Mouse (Mus musculus): ENCODE results near the gene Klhl35. TPM values are rescaled to one million over a fixed set of nuclear protein-coding genes. Genes with fewer than 3 reads are reported as not detected.
"Not testable (repeated sequence)": the region's sequence is repeated elsewhere in the genome, so short reads cannot be mapped to it uniquely, and the experiment has no call there.

Klhl35 gene
- polyA plus RNA-seq, 1 experiment from 2014 or later, result 0.87 TPM

DNA sequence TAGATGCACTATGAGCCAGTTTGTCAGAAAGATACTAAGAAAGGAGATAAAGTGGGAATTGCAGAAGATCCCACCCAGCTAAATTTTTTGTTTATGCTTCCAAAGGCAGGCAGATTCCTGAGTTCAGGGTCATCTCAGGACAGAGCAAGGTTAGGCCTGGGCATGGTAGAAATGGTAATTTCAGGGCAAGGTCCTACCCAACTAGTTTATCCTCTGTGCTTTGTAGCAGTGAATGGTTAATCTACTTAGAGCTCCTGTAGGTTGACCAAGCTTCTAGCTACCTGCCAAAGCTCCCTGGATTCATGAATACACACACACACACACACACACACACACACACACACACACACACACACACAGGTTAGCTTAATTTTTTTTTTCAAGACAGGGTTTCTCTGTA is 38.8 kb downstream of the Klhl35 start:
- Histone ChIP-seq H3K36me3 (no peaks in the 10 kb centered on the region), H3K9me3 (no peaks in the 10 kb centered on the region), H3K27me3 (no peaks in the 10 kb centered on the region), H3K27ac (no peak overlapping the region), H3K4me1 (no peaks in the 10 kb centered on the region), H3K4me2 (replicated peaks) (no peak overlapping the region), H3K4me3 (no peak overlapping the region), H3K9ac (no peak overlapping the region)
- no peak for ATAC-seq (ENCODE audit: low FRiP score, low read depth)

DNA sequence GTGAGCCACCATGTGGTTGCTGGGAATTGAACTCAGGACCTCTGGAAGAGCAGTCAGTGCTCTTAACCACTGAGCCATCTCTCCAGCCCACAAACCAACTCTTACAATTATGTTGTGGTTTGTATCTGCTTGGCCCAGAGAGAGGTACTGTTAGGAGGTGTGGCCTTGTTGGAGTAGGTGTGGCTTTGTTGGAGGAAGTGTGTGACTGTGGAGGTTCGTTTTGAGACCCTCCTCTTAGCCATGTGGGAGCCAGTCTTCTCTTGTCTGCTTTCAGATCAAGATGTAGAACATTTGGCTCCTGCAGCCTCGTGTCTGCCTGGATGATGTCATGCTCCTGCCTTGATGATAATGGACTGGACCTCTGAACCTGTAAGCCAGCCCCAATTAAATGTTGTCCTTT is 42.4 kb downstream of the Klhl35 start:
- H3K36me3 ChIP-seq; H3K9ac ChIP-seq; H3K27ac ChIP-seq; H3K27me3 ChIP-seq; H3K9me3 ChIP-seq; H3K4me2 ChIP-seq (replicated peaks); H3K4me3 ChIP-seq; ATAC-seq (ENCODE audit: low FRiP score, low read depth); H3K4me1 ChIP-seq: not testable (repeated sequence)
- WGBS, result 20% methylated on average over 2 of the region's 2 CpGs

DNA sequence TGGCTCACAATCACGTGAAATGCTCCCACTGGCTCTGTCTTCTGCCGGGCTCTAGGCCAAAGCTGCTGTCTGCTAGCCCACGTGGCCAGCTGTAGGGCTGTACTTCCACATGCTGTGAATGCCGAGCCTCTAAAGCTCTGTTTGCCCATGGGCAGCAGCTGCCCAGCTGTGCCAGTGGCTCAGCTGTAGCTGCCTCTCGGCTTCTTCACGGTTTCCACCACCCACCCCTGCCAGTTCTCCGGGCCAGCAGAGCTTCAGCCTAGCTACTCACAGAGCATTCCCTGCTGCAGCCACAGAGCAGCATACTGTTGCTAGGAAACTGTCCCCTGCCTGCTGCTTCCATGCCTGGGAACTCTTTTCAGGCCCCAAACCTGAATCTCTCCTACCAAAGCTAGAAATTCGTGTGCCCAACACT is 44.3 kb downstream of the Klhl35 start:
- no peak overlapping the region for H3K4me3 ChIP-seq
- H3K9me3 ChIP-seq, result no peaks in the 10 kb centered on the region
- no peaks in the 10 kb centered on the region for H3K36me3 ChIP-seq
- H3K9ac ChIP-seq, result no peak overlapping the region
- no peak overlapping the region for H3K4me2 ChIP-seq (replicated peaks)
- peaks cover 6% of the 10 kb centered on the region for H3K4me1 ChIP-seq
- no peaks in the 10 kb centered on the region for H3K27me3 ChIP-seq
- ATAC-seq (ENCODE audit: low FRiP score, low read depth), result no peak
- 8% methylated on average over 8 of the region's 8 CpGs for WGBS
- H3K27ac ChIP-seq, result no peak overlapping the region

DNA sequence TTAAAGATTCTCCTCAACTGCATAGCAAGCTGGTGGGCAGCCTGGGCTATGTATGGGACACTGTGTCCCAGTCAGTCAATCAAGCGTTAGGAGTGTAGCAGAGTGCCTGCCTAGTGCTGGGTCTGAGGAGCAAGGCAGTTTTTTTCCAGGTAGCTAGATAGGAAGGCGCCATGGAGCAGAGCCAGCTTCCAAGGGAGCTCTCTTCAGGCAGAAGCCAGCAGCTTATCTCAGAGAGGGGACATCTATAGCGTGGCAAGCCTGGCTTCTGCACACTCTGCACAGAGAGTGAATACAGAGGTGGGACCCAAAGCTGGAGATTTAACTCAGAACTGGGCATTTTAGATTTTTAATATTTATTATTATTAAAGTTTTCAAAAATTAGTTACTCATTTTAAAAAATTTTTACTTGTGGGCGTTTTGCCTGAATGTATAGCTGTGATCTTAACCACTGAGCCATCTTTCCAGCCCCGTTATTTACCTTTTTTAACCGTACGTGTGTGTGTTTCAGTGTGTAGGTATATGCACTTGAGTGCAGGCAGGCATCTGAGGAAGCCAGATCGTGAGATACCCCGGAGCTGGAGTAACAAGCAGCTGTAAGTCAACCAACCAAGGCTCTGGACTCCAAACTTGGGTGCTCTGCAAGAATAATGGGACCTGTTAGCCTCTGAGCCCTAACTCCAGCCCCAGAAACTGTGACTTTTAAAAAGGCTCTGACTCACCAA is 50.4 kb downstream of the Klhl35 start:
- Histone ChIP-seq H3K9ac (no peak overlapping the region), H3K4me2 (replicated peaks) (no peak overlapping the region), H3K4me3 (no peak overlapping the region), H3K36me3 (no peaks in the 10 kb centered on the region), H3K27me3 (no peaks in the 10 kb centered on the region), H3K9me3 (peaks cover 3% of the 10 kb centered on the region; the same call in 1 of the 2 replicates), H3K27ac (no peak overlapping the region), H3K4me1 (peaks cover 6% of the 10 kb centered on the region)
- 85% methylated on average over 9 of the region's 9 CpGs for WGBS
- ATAC-seq (ENCODE audit: low FRiP score, low read depth), result no peak

GRCm38 (mm10) chr7:99516814-99517157 is 51.0 kb downstream of the Klhl35 start:
- Histone ChIP-seq H3K9ac (no peak overlapping the region), H3K27me3 (no peaks in the 10 kb centered on the region), H3K27ac (no peak overlapping the region), H3K4me2 (replicated peaks) (no peak overlapping the region), H3K9me3 (peaks cover 3% of the 10 kb centered on the region; the same call in 1 of the 2 replicates), H3K4me1 (peaks cover 6% of the 10 kb centered on the region), H3K36me3 (no peaks in the 10 kb centered on the region), H3K4me3 (no peak overlapping the region)
- ATAC-seq (ENCODE audit: low FRiP score, low read depth), result no peak
- WGBS, result 76% methylated on average over 3 of the region's 3 CpGs

- peaks cover 3% of the 10 kb centered on the region; the same call in 1 of the 2 replicates for H3K9me3 ChIP-seq
- H3K27ac ChIP-seq, result no peak overlapping the region
- H3K27me3 ChIP-seq, result no peaks in the 10 kb centered on the region
- no peak overlapping the region for H3K9ac ChIP-seq
- no peaks in the 10 kb centered on the region for H3K36me3 ChIP-seq
- whole genome bisulfite sequencing, result 57% methylated on average over 4 of the region's 4 CpGs
- H3K4me1 ChIP-seq, result no peaks in the 10 kb centered on the region
- ATAC-seq (ENCODE audit: low FRiP score, low read depth), result no peak
- H3K4me3 ChIP-seq, result no peak overlapping the region
- H3K4me2 ChIP-seq (replicated peaks), result no peak overlapping the region
Observed at GRCm38 (mm10) chr7:99518954-99519644, 53.3 kb downstream of the Klhl35 start.

DNA sequence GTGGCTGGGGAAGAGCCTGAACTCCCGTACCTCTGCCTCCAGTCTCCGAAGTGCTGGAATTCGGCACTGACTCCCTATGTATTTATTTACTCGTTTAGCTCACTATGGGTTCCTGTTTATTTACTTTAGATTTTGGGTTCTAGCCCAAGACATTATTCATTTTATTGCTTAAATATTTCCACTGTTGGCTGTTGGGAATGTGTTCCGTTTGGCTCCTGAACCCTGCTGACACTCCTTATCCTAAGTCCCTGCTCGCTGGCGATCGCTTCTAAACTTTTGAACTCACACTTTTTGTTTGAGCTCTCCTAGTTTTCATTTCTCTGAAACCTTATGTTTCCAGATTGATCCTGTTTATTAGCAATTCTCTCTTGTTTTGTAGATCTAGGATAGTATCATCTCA is 57.3 kb downstream of the Klhl35 start:
- Histone ChIP-seq H3K4me2 (replicated peaks) (no peak overlapping the region), H3K27ac (no peak overlapping the region), H3K4me1 (no peaks in the 10 kb centered on the region), H3K27me3 (no peaks in the 10 kb centered on the region), H3K4me3 (no peak overlapping the region), H3K36me3 (no peaks in the 10 kb centered on the region), H3K9ac (no peak overlapping the region), H3K9me3 (peaks cover 3% of the 10 kb centered on the region; the same call in 1 of the 2 replicates)
- no peak for ATAC-seq (ENCODE audit: low FRiP score, low read depth)
- WGBS, result 69% methylated on average over 8 of the region's 8 CpGs

Other genes with a start within 250 kb of the Klhl35 start
- gene Mogat2, start 227.4 kb upstream of the Klhl35 start, polyA plus RNA-seq (2015; fragmentation: Nextera tagmentation; extraction: Ambion mirVana), result 5.8 and 7.1 TPM in 2 replicates
- 4.4 TPM in 2 replicates for gene Map6, start 198.6 kb upstream of the Klhl35 start, polyA plus RNA-seq (2015; fragmentation: Nextera tagmentation; extraction: Ambion mirVana)
- gene Serpinh1, start 112.8 kb upstream of the Klhl35 start, polyA plus RNA-seq (2015; fragmentation: Nextera tagmentation; extraction: Ambion mirVana), result 1,782 and 1,939 TPM in 2 replicates
- gene Gdpd5, start 84.6 kb upstream of the Klhl35 start, polyA plus RNA-seq (2015; fragmentation: Nextera tagmentation; extraction: Ambion mirVana), result 14.0 and 14.5 TPM in 2 replicates
- gene Rps3, start 17.7 kb downstream of the Klhl35 start, polyA plus RNA-seq (2015; fragmentation: Nextera tagmentation; extraction: Ambion mirVana), result 767 and 820 TPM in 2 replicates
- 6.1 and 6.8 TPM in 2 replicates for gene Arrb1, start 69.5 kb downstream of the Klhl35 start, polyA plus RNA-seq (2015; fragmentation: Nextera tagmentation; extraction: Ambion mirVana)
- gene Tpbgl, start 161.1 kb downstream of the Klhl35 start, polyA plus RNA-seq (2015; fragmentation: Nextera tagmentation; extraction: Ambion mirVana), result 0.23 and 0.24 TPM in 2 replicates
- gene Slco2b1, start 245.3 kb downstream of the Klhl35 start, polyA plus RNA-seq (2015; fragmentation: Nextera tagmentation; extraction: Ambion mirVana), result 2.0 and 2.6 TPM in 2 replicates